Mouse (Mus musculus): ENCODE measurements around the gene Mrpl14. TPM values are rescaled to one million over a fixed set of nuclear protein-coding genes. Genes with fewer than 3 reads are reported as not detected.

Gene Mrpl14
- polyA plus RNA-seq, 1 experiment from 2014 or later = 102 TPM

DNA sequence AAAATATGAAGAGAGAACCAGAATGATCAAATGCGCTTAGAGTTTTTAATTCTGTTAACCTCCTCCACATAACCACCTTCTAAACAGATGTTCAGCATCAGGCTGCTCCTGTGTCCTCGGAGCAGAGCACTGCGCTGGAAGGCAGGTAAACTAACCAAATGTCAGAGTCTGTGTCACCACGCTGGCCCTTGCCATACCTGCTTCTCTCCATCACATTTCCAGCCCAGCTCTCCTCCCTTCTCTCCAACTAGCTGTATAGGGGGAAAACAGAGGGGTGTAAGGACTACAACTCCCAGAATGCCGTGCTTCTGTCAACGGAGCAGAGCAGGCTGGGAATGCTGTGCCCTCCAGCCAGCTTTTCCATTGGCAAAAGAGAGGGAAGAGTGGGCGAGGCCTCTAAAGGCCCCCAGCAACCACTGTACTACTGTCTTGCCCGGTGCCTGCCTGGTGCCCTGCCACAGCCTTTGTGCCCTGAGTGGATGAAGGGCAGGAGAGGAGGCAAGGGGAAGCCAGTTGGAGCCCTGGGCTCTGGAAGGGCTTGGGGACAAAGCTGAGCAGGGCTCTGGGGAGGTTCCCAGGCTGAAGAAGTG, 5.6 kb upstream of the Mrpl14 start:
- no peak overlapping the region for H3K27ac ChIP-seq (ENCODE audit: low read depth, low read length)
- ATAC-seq (ENCODE audit: insufficient read depth, low FRiP score, low TSS enrichment) = peak; percentile 54; the same call in 1 of the 2 replicates

DNA sequence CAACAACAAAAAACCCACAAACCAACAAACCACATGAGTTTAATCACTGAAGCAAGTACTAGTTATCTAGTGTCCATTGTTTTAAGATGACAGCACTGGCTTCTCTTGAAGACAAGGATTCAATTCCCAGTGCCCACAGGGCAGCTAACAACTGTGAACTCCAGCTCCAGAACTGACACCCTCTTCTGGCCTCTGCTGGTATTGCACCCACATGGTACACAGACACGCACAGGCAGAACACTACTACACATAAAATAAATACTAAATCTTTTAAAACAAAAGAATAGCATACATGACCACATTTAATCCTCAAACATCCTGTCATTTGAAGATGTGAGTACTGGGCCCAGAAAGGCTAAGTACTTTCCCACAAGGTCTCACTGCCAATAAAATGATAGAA, 4.5 kb upstream of the Mrpl14 start:
- Histone ChIP-seq H3K9me3 (ENCODE audit: control insufficient read depth, low read length) (no peaks in the 10 kb centered on the region), H3K27ac (ENCODE audit: low read depth, low read length) (no peak overlapping the region), H3K9ac (ENCODE audit: low read length) (no peak overlapping the region), H3K27me3 (ENCODE audit: control insufficient read depth, insufficient read depth, low read length) (no peaks in the 10 kb centered on the region), H3K4me3 (ENCODE audit: low read depth, low read length) (no peak overlapping the region), H3K4me1 (ENCODE audit: control insufficient read depth, insufficient read depth, low read length) (peaks cover 9% of the 10 kb centered on the region; the same call in 1 of the 2 replicates), H3K4me2 (ENCODE audit: low read depth) (no peak overlapping the region), H3K36me3 (ENCODE audit: control insufficient read depth, insufficient read depth, low read length) (peaks cover 2% of the 10 kb centered on the region; the same call in 1 of the 2 replicates)
- DNase-seq (ENCODE audit: low spot score) (no peak), ATAC-seq (ENCODE audit: insufficient read depth, low FRiP score, low TSS enrichment) (no peak)
- WGBS = 97% methylated on average over 1 of the region's 1 CpGs

More for the DNA sequence above, 5.6 kb upstream of the Mrpl14 start:
- Histone ChIP-seq H3K4me1 (ENCODE audit: control insufficient read depth, insufficient read depth, low read length) (peaks cover 9% of the 10 kb centered on the region; the same call in 1 of the 2 replicates), H3K4me3 (ENCODE audit: low read depth, low read length) (no peak overlapping the region), H3K36me3 (ENCODE audit: control insufficient read depth, insufficient read depth, low read length) (peaks cover 2% of the 10 kb centered on the region; the same call in 1 of the 2 replicates), H3K9ac (ENCODE audit: low read length) (peak overlapping the region; percentile 27; the same call in 1 of the 2 replicates), H3K4me2 (ENCODE audit: low read depth) (0 out of 2 replicates have a peak overlapping the region, but pooled peaks have one; percentile 25), H3K27me3 (ENCODE audit: control insufficient read depth, insufficient read depth, low read length) (no peaks in the 10 kb centered on the region), H3K9me3 (ENCODE audit: control insufficient read depth, low read length) (no peaks in the 10 kb centered on the region)
- DNase-seq (ENCODE audit: low spot score) = peak; percentile 67
- WGBS = 55% methylated on average over 8 of the region's 8 CpGs

DNA sequence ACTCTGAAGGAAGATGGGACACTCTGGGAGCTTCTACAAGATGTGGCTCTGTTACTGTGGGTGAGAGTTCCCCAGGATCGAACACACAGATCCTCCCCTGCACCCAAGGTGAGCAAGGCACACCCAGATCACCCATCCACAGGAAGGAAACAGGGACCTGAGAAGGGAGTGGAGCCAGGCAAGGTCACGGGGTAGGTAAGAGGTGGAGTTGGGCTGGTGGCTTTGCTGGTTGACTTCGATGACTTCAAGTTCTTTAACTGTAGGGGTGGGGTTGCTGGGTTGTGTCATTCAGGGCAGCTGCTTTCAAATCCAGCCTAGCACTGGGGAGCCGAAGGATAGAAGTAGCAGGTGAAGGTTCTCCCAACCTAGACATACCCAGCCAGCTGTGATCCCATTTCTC, 3.3 kb upstream of the Mrpl14 start:
- H3K9ac ChIP-seq (ENCODE audit: low read length) = no peak overlapping the region
- ATAC-seq (ENCODE audit: insufficient read depth, low FRiP score, low TSS enrichment) (no peak), DNase-seq (ENCODE audit: low spot score) (no peak)
- H3K4me3 ChIP-seq (ENCODE audit: low read depth, low read length) = no peak overlapping the region
- peaks cover 1% of the 10 kb centered on the region; the same call in 1 of the 2 replicates for H3K36me3 ChIP-seq (ENCODE audit: control insufficient read depth, insufficient read depth, low read length)
- H3K9me3 ChIP-seq (ENCODE audit: control insufficient read depth, low read length) = no peaks in the 10 kb centered on the region
- H3K27me3 ChIP-seq (ENCODE audit: control insufficient read depth, insufficient read depth, low read length) = no peaks in the 10 kb centered on the region
- peaks cover 13% of the 10 kb centered on the region; the same call in 1 of the 2 replicates for H3K4me1 ChIP-seq (ENCODE audit: control insufficient read depth, insufficient read depth, low read length)
- no peak overlapping the region for H3K4me2 ChIP-seq (ENCODE audit: low read depth)
- 93% methylated on average over 4 of the region's 4 CpGs for WGBS
- no peak overlapping the region for H3K27ac ChIP-seq (ENCODE audit: low read depth, low read length)

DNA sequence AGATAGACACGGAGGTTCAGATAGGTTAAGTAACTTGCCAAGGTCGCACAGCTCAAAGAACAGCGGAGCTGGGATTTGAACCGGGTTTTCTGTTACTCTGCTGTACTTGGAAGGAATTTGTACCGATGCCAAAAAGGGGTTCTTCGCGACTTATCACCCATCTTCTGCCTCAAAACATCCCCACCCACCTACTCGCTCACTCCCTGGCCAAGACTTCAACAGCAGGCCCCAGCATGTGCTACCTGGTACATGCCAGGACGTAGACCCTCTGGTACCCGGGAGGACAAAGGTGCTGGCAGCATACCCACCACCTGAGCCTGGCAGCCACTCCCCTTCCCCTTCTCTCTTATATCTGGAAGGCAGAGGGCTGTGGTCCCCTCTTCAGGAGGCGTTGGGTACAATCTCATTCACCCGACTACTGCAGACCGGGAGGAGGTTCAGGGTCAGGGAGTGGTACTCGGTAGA, 1.4 kb upstream of the Mrpl14 start:
- ATAC-seq (ENCODE audit: insufficient read depth, low FRiP score, low TSS enrichment) (no peak), DNase-seq (ENCODE audit: low spot score) (no peak)
- Histone ChIP-seq H3K36me3 (ENCODE audit: control insufficient read depth, insufficient read depth, low read length) (no peaks in the 10 kb centered on the region), H3K27me3 (ENCODE audit: control insufficient read depth, insufficient read depth, low read length) (no peaks in the 10 kb centered on the region), H3K27ac (ENCODE audit: low read depth, low read length) (peak overlapping the region; percentile 74), H3K4me1 (ENCODE audit: control insufficient read depth, insufficient read depth, low read length) (peaks cover 13% of the 10 kb centered on the region; the same call in 1 of the 2 replicates), H3K9ac (ENCODE audit: low read length) (peak overlapping the region; percentile 92), H3K9me3 (ENCODE audit: control insufficient read depth, low read length) (no peaks in the 10 kb centered on the region), H3K4me2 (ENCODE audit: low read depth) (peak overlapping the region; percentile 86), H3K4me3 (ENCODE audit: low read depth, low read length) (peak overlapping the region; percentile 89)
- 29% methylated on average over 14 of the region's 14 CpGs for WGBS

DNA sequence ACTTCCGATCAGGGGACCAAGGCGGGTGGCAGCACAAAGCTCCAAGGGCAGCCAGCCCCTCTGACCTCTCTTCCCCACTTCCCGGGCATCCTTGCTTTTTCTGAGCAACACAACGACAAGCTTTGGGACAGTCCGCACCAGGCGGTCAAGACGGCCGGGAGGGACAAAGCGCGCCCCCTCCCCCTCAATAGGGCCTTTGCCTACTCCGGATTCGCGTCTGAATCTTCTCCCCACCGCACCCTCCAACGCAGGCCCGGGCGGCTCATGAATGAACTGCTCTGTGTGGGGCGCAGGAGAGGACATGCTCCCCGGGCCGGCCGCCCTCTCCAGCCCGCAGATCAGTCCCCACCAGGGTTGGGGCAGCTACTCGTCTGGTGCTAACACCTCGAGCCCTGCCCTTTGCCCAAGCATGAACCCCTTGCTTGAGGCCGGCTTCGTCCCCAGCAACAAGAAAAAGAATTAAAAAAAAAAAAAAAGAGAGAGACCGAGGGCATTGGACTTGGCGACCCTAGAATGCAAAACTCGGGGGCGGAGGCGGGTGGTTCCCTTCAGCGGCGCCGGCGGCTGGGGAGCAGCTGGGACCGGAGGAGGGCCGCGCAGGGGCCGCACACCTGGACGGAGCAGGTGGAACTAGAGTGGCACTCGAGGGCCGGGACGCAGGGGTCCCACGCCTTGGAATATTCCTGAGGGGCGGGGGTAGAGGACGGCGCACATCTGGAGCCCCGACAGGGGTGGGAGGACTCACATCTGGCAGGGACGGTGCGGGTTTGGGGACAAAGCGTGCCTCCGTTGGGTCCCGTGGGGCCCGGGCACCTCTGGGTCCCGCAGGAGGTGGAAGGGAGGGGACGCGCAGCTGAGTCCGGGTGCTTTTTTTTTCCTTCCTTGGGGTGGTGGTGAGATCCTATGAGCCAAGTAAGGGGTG, 690 bp upstream of the Mrpl14 start:
- H3K9ac ChIP-seq (ENCODE audit: low read length) = peak overlapping the region; percentile 92
- peak overlapping the region; percentile 74 for H3K27ac ChIP-seq (ENCODE audit: low read depth, low read length)
- H3K9me3 ChIP-seq (ENCODE audit: control insufficient read depth, low read length) = no peaks in the 10 kb centered on the region
- H3K27me3 ChIP-seq (ENCODE audit: control insufficient read depth, insufficient read depth, low read length) = no peaks in the 10 kb centered on the region
- WGBS = under 1% methylated on average over 58 of the region's 58 CpGs
- H3K4me2 ChIP-seq (ENCODE audit: low read depth) = peak overlapping the region; percentile 86
- peaks cover 13% of the 10 kb centered on the region; the same call in 1 of the 2 replicates for H3K4me1 ChIP-seq (ENCODE audit: control insufficient read depth, insufficient read depth, low read length)
- DNase-seq (ENCODE audit: low spot score) (peak; percentile 71), ATAC-seq (ENCODE audit: insufficient read depth, low FRiP score, low TSS enrichment) (peak; percentile 52)
- peak overlapping the region; percentile 89 for H3K4me3 ChIP-seq (ENCODE audit: low read depth, low read length)
- H3K36me3 ChIP-seq (ENCODE audit: control insufficient read depth, insufficient read depth, low read length) = no peaks in the 10 kb centered on the region

DNA sequence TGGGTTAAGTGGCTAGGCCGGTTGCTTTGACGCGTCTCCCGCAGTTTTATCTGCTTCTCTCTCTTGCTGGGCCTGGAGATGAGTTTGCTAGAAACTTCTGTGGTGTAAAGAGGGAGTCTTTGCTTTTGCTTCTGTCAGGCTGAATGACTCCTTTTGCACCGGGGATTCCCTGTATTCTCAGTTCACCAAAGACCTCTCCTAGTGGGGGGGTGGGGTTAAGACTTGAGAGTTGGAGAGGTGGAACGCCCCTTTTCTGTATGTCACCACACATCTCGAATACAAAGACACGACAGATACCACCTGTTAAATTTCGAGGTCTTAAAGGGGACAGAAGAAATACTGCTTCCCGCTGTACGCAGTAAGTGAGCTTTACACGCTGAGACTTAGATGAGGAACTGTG, 594 bp downstream of the Mrpl14 start, which contains the start of gene Tmem63b:
TSS of gene Tmem63b (minus strand) at position 190 of the 400 bp plus-strand sequence.
- Histone ChIP-seq H3K4me1 (ENCODE audit: control insufficient read depth, insufficient read depth, low read length) (peaks cover 8% of the 10 kb centered on the region; the same call in 1 of the 2 replicates), H3K9ac (ENCODE audit: low read length) (peak within 1 kb of the TSS; percentile 92), H3K4me3 (ENCODE audit: low read depth, low read length) (peak within 1 kb of the TSS; percentile 89), H3K36me3 (ENCODE audit: control insufficient read depth, insufficient read depth, low read length) (no peaks in the 10 kb centered on the region), H3K27ac (ENCODE audit: low read depth, low read length) (peak within 1 kb of the TSS; percentile 74), H3K9me3 (ENCODE audit: control insufficient read depth, low read length) (no peaks in the 10 kb centered on the region), H3K4me2 (ENCODE audit: low read depth) (peak within 1 kb of the TSS; percentile 86), H3K27me3 (ENCODE audit: control insufficient read depth, insufficient read depth, low read length) (no peaks in the 10 kb centered on the region)
- DNase-seq (ENCODE audit: low spot score) (no peak), ATAC-seq (ENCODE audit: insufficient read depth, low FRiP score, low TSS enrichment) (no peak)
- 12% methylated on average over 12 of the region's 12 CpGs for WGBS

DNA sequence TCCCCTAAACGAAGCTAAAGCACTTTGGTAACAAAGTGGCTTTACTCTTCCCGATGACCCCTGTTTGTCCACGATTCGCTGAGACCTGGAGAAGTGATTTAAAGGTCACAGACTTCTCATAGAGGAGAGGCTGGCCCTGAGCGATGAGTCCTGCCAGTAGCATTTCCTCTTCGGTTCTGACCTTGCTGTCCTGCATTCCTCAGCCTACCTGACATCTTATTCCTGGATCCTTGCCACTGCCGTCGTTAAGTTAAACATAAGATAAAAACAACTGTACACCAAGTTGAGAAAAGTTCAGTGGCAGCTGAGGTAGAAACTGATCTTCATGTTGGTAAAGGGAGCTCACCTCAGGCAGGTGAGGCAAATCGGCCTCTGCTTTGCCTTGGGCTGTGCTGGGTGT, 3.0 kb downstream of the Mrpl14 start:
- H3K9ac ChIP-seq (ENCODE audit: low read length) = no peak overlapping the region
- H3K36me3 ChIP-seq (ENCODE audit: control insufficient read depth, insufficient read depth, low read length) = no peaks in the 10 kb centered on the region
- no peak overlapping the region for H3K27ac ChIP-seq (ENCODE audit: low read depth, low read length)
- no peak overlapping the region for H3K4me2 ChIP-seq (ENCODE audit: low read depth)
- ATAC-seq (ENCODE audit: insufficient read depth, low FRiP score, low TSS enrichment) (no peak), DNase-seq (ENCODE audit: low spot score) (no peak)
- H3K4me3 ChIP-seq (ENCODE audit: low read depth, low read length) = no peak overlapping the region
- WGBS = 88% methylated on average over 9 of the region's 9 CpGs
- peaks cover 8% of the 10 kb centered on the region; the same call in 1 of the 2 replicates for H3K4me1 ChIP-seq (ENCODE audit: control insufficient read depth, insufficient read depth, low read length)
- no peaks in the 10 kb centered on the region for H3K27me3 ChIP-seq (ENCODE audit: control insufficient read depth, insufficient read depth, low read length)
- no peaks in the 10 kb centered on the region for H3K9me3 ChIP-seq (ENCODE audit: control insufficient read depth, low read length)

DNA sequence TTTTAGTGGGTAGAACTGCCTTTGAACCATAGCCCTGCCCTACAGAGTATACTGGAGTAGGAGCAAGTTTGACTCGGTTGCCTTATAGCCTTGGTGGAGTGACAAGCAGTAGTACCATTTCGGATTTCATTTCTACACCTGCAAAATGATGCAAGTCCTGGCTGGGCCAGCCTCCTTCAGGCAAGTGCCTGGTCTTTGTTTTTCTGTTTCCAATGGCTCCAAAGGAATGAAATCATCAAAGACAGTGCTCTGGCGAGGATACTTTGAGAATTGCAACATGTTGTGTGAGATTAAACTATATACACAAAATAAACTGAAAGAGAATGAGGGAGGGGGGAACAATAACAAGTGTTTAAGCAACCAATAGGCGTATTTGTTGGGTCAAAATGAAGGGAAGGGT, 3.9 kb downstream of the Mrpl14 start:
- Histone ChIP-seq H3K36me3 (ENCODE audit: control insufficient read depth, insufficient read depth, low read length) (no peaks in the 10 kb centered on the region), H3K4me1 (ENCODE audit: control insufficient read depth, insufficient read depth, low read length) (peaks cover 4% of the 10 kb centered on the region; the same call in 1 of the 2 replicates), H3K4me3 (ENCODE audit: low read depth, low read length) (no peak overlapping the region), H3K9ac (ENCODE audit: low read length) (no peak overlapping the region), H3K27me3 (ENCODE audit: control insufficient read depth, insufficient read depth, low read length) (no peaks in the 10 kb centered on the region), H3K9me3 (ENCODE audit: control insufficient read depth, low read length) (no peaks in the 10 kb centered on the region), H3K4me2 (ENCODE audit: low read depth) (no peak overlapping the region), H3K27ac (ENCODE audit: low read depth, low read length) (no peak overlapping the region)
- WGBS = 89% methylated on average over 4 of the region's 4 CpGs
- DNase-seq (ENCODE audit: low spot score) (no peak), ATAC-seq (ENCODE audit: insufficient read depth, low FRiP score, low TSS enrichment) (no peak)

Measured in neural tube, embryonic 11.5 days (tissue).